Mouse (Mus musculus): ENCODE measurements around the gene Nlgn3. TPM values are rescaled to one million over a fixed set of nuclear protein-coding genes. Genes with fewer than 3 reads are reported as not detected.

The Nlgn3 gene
- polyA plus RNA-seq, 1 experiment from 2014 or later: 72.3 TPM

- ATAC-seq: no peak
- Histone ChIP-seq H3K27ac (ENCODE audit: low read length) (no peak overlapping the region), H3K27me3 (replicated peaks; ENCODE audit: control insufficient read depth, insufficient read depth, low read length) (no peaks in the 10 kb centered on the region), H3K4me1 (replicated peaks; ENCODE audit: control insufficient read depth, insufficient read depth, low read length) (no peaks in the 10 kb centered on the region), H3K9ac (replicated peaks; ENCODE audit: low read depth, low read length) (no peak overlapping the region), H3K36me3 (ENCODE audit: control insufficient read depth, insufficient read depth) (peaks cover 3% of the 10 kb centered on the region; the same call in 1 of the 2 replicates), H3K4me3 (replicated peaks; ENCODE audit: low read length) (no peak overlapping the region), H3K4me2 (ENCODE audit: low read length) (no peak overlapping the region), H3K9me3 (ENCODE audit: control insufficient read depth, low read length) (no peaks in the 10 kb centered on the region)
- WGBS: 91% methylated on average over 10 of the region's 10 CpGs
Measured at GRCm38 (mm10) chrX:101290111-101290510, 8.9 kb upstream of the Nlgn3 start.

GRCm38 (mm10) chrX:101299473-101300426, 782 bp downstream of the Nlgn3 start:
- Histone ChIP-seq H3K27me3 (replicated peaks; ENCODE audit: control insufficient read depth, insufficient read depth, low read length) (no peaks in the 10 kb centered on the region), H3K27ac (ENCODE audit: low read length) (peak overlapping the region; percentile 89), H3K9me3 (ENCODE audit: control insufficient read depth, low read length) (no peaks in the 10 kb centered on the region), H3K36me3 (ENCODE audit: control insufficient read depth, insufficient read depth) (no peaks in the 10 kb centered on the region), H3K4me3 (replicated peaks; ENCODE audit: low read length) (peak overlapping the region; percentile 65), H3K4me2 (ENCODE audit: low read length) (peak overlapping the region; percentile 54), H3K4me1 (replicated peaks; ENCODE audit: control insufficient read depth, insufficient read depth, low read length) (peaks cover 31% of the 10 kb centered on the region), H3K9ac (replicated peaks; ENCODE audit: low read depth, low read length) (peak overlapping the region; percentile 71)
- peak; percentile 74 for ATAC-seq
- 26% methylated on average over 8 of the region's 13 CpGs for WGBS

DNA sequence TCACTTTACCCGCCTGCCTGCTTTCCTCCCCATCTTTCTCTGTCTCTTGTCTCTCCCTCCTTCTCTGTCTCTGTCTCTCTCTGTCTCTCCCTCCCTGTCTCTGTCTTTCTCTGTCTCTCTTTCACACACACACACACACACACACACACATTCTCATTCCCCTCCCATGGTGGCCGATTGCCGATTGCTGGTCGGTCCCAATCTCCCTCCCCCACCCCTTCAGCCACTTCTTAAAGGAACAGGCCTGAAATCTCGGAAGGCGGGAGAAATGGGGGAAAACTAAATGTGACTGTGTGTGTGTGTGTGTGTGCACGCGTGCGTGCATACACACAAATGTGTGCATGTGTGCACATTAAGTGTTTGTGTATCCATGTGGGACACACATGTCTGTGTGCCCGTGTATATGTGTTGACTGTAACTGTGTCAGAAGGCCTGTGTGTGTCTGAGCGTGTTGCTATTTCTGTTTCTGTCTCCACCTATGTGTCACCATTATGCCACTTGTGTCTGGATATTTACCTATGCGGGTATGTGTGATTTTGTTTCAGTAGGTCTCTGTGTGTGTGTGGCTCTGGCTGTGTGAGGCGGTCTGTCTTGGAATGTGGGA, 1.6 kb downstream of the Nlgn3 start:
- peak overlapping the region; percentile 65 for H3K4me3 ChIP-seq (replicated peaks; ENCODE audit: low read length)
- no peaks in the 10 kb centered on the region for H3K36me3 ChIP-seq (ENCODE audit: control insufficient read depth, insufficient read depth)
- H3K27ac ChIP-seq (ENCODE audit: low read length): peak overlapping the region; percentile 89
- H3K4me2 ChIP-seq (ENCODE audit: low read length): peak overlapping the region; percentile 54
- 27% methylated on average over 12 of the region's 13 CpGs for WGBS
- no peaks in the 10 kb centered on the region for H3K27me3 ChIP-seq (replicated peaks; ENCODE audit: control insufficient read depth, insufficient read depth, low read length)
- H3K9ac ChIP-seq (replicated peaks; ENCODE audit: low read depth, low read length): peak overlapping the region; percentile 71
- H3K4me1 ChIP-seq (replicated peaks; ENCODE audit: control insufficient read depth, insufficient read depth, low read length): peaks cover 31% of the 10 kb centered on the region
- ATAC-seq: peak; percentile 34
- no peaks in the 10 kb centered on the region for H3K9me3 ChIP-seq (ENCODE audit: control insufficient read depth, low read length)

- no peak overlapping the region for H3K27ac ChIP-seq (ENCODE audit: low read length)
- H3K27me3 ChIP-seq (replicated peaks; ENCODE audit: control insufficient read depth, insufficient read depth, low read length): no peaks in the 10 kb centered on the region
- H3K4me1 ChIP-seq (replicated peaks; ENCODE audit: control insufficient read depth, insufficient read depth, low read length): peaks cover 31% of the 10 kb centered on the region
- peak overlapping the region; percentile 54 for H3K4me2 ChIP-seq (ENCODE audit: low read length)
- 0 out of 2 replicates have a peak overlapping the region, but pooled peaks have one; percentile 41 for H3K9ac ChIP-seq (replicated peaks; ENCODE audit: low read depth, low read length)
- H3K36me3 ChIP-seq (ENCODE audit: control insufficient read depth, insufficient read depth): no peaks in the 10 kb centered on the region
- H3K4me3 ChIP-seq (replicated peaks; ENCODE audit: low read length): peak overlapping the region; percentile 65
- no peak for ATAC-seq
- no peaks in the 10 kb centered on the region for H3K9me3 ChIP-seq (ENCODE audit: control insufficient read depth, low read length)
- WGBS: 54% methylated on average over 9 of the region's 9 CpGs
Measured at GRCm38 (mm10) chrX:101301654-101302053, 2.7 kb downstream of the Nlgn3 start.

- Histone ChIP-seq H3K4me1 (replicated peaks; ENCODE audit: control insufficient read depth, insufficient read depth, low read length) (peaks cover 28% of the 10 kb centered on the region), H3K9me3 (ENCODE audit: control insufficient read depth, low read length) (no peaks in the 10 kb centered on the region), H3K27me3 (replicated peaks; ENCODE audit: control insufficient read depth, insufficient read depth, low read length) (no peaks in the 10 kb centered on the region), H3K27ac (ENCODE audit: low read length) (no peak overlapping the region), H3K4me2 (ENCODE audit: low read length) (no peak overlapping the region), H3K9ac (replicated peaks; ENCODE audit: low read depth, low read length) (no peak overlapping the region), H3K4me3 (replicated peaks; ENCODE audit: low read length) (no peak overlapping the region), H3K36me3 (ENCODE audit: control insufficient read depth, insufficient read depth) (no peaks in the 10 kb centered on the region; the same call in none of the 2 replicates)
- WGBS: 41% methylated on average over 2 of the region's 2 CpGs
- ATAC-seq: no peak
Measured at GRCm38 (mm10) chrX:101304646-101305045, 5.7 kb downstream of the Nlgn3 start.

DNA sequence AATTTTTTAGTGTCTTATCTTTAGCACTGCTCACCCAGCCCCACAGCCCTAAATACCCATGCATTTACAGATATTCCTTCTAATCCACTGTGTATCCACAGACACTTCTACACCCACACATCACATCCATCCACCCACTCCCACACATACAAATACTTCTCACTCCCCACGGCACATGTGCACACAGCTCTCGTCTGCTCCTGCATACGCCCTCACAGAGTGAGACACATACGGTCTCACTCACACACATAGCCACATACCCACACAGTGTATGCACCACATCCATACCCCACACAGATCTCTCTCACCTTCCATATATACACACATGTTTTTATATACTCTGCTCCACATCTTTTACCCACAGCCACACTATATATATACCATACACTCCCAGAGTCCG, 10.3 kb downstream of the Nlgn3 start:
- no peaks in the 10 kb centered on the region; the same call in 1 of the 2 replicates for H3K4me1 ChIP-seq (replicated peaks; ENCODE audit: control insufficient read depth, insufficient read depth, low read length)
- no peak overlapping the region for H3K4me2 ChIP-seq (ENCODE audit: low read length)
- no peaks in the 10 kb centered on the region for H3K27me3 ChIP-seq (replicated peaks; ENCODE audit: control insufficient read depth, insufficient read depth, low read length)
- WGBS: 92% methylated on average over 5 of the region's 5 CpGs
- H3K9me3 ChIP-seq (ENCODE audit: control insufficient read depth, low read length): no peaks in the 10 kb centered on the region
- no peak overlapping the region for H3K9ac ChIP-seq (replicated peaks; ENCODE audit: low read depth, low read length)
- H3K36me3 ChIP-seq (ENCODE audit: control insufficient read depth, insufficient read depth): no peaks in the 10 kb centered on the region; the same call in none of the 2 replicates
- no peak for ATAC-seq
- no peak overlapping the region for H3K4me3 ChIP-seq (replicated peaks; ENCODE audit: low read length)
- H3K27ac ChIP-seq (ENCODE audit: low read length): no peak overlapping the region

DNA sequence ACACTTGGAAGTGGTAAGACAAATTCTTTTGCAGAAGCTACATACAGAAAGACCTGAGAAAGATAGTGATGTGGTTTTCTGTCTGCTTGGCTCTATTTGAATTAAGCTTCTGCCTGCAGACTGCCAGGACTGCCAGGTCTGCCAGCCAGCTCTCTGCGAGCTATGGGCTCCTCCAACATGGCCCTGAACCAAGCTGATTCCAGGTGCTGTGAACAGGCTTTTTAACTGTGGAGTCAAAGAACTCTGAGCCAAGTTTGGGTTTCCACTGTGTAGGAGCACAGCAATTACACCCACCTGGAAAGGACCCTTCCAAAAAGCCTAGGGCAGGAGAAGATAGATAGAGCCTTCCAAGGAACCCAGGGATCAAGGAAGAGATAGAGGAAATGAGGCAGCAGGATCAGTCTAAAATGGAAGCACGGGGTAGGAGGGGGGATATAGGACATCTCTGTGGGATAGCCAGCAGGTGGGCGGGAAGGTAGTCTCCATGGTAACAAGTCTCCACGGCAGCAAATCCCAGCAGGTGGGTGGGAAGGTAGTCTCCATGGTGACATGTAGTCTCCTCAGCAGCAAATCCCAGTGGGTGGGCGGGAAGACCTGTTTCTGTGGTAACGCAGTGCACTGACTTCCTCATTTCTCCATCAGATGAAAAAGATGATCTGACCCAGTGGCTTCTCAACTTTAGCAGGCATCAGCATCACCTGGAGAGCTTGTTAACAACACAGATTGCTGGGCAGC, 14.8 kb downstream of the Nlgn3 start:
- 20% methylated on average over 6 of the region's 6 CpGs for WGBS
- Histone ChIP-seq H3K27me3 (replicated peaks; ENCODE audit: control insufficient read depth, insufficient read depth, low read length) (no peaks in the 10 kb centered on the region), H3K4me3 (replicated peaks; ENCODE audit: low read length) (no peak overlapping the region), H3K9me3 (ENCODE audit: control insufficient read depth, low read length) (no peaks in the 10 kb centered on the region), H3K27ac (ENCODE audit: low read length) (no peak overlapping the region), H3K4me1 (replicated peaks; ENCODE audit: control insufficient read depth, insufficient read depth, low read length) (no peaks in the 10 kb centered on the region; the same call in 1 of the 2 replicates), H3K9ac (replicated peaks; ENCODE audit: low read depth, low read length) (no peak overlapping the region), H3K4me2 (ENCODE audit: low read length) (no peak overlapping the region), H3K36me3 (ENCODE audit: control insufficient read depth, insufficient read depth) (peaks cover 2% of the 10 kb centered on the region)
- peak; percentile 85 for ATAC-seq

DNA sequence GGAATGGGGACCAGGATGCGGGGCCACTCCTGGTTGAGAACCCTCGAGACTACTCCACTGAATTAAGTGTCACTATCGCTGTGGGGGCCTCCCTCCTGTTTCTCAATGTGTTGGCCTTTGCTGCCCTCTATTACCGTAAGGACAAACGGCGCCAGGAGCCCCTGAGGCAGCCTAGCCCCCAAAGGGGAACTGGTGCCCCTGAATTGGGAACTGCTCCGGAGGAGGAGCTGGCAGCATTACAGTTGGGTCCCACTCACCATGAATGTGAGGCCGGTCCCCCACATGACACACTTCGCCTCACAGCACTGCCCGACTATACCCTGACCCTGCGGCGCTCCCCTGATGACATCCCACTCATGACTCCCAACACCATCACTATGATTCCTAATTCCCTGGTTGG, 20.8 kb downstream of the Nlgn3 start:
- H3K4me3 ChIP-seq (replicated peaks; ENCODE audit: low read length): no peak overlapping the region
- ATAC-seq: no peak
- no peaks in the 10 kb centered on the region for H3K27me3 ChIP-seq (replicated peaks; ENCODE audit: control insufficient read depth, insufficient read depth, low read length)
- WGBS: 91% methylated on average over 12 of the region's 12 CpGs
- no peak overlapping the region for H3K4me2 ChIP-seq (ENCODE audit: low read length)
- no peaks in the 10 kb centered on the region for H3K4me1 ChIP-seq (replicated peaks; ENCODE audit: control insufficient read depth, insufficient read depth, low read length)
- H3K9me3 ChIP-seq (ENCODE audit: control insufficient read depth, low read length): no peaks in the 10 kb centered on the region
- H3K36me3 ChIP-seq (ENCODE audit: control insufficient read depth, insufficient read depth): 0 out of 2 replicates have a peak, but pooled peaks cover 2% of the 10 kb centered on the region
- H3K9ac ChIP-seq (replicated peaks; ENCODE audit: low read depth, low read length): no peak overlapping the region
- no peak overlapping the region for H3K27ac ChIP-seq (ENCODE audit: low read length)

Measured in forebrain, embryonic 16.5 days (tissue).